Mouse (Mus musculus): ENCODE measurements around the gene Mks1.

The Mks1 gene

DNA sequence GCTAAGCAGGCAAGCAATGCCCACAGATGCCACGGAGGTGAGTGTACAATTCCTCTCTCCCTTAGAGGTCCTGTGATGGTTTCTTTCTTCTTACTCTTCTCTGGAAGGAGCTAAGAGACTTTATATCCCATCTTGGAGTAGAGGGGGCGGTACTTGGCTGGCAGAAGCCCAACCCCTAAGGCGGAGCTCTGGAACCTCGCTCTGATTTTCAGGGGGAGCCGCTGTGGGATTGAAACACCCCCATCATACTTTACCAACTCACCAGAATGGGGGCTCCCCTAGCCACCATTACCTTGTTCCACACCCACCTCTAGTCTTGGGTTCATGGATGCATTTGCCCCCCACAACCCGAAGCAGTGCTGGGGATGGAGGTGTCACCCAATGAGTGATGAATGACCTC lies 22.4 kb downstream of the Mks1 start, which contains the start of gene Epx:
Epx (minus strand) TSS at position 101 of the 400 bp plus-strand sequence.
- in situ Hi-C loops (cut with MboI, MseI), result no loop called here

DNA sequence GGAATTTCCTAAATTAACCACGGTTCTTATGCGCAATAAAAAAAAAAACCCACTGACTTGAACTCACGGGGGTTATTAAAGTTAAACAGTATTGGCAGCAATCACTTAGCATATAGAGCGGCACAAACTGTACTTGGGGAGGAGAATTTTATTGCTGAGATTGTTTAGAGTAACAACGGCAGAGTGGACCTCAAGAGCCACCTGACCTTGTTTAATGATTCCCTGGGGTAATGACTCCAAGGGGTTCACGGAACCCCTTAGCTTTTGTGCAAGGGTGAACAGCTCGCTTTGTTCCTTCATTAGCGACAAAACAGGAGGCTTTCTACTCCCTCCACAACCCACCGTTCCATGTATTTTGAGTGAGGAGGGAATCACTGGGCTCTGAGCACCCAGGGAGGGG lies 26.8 kb downstream of the Mks1 start:
- in situ Hi-C loops (cut with MboI, MseI), result loop anchor here (10.0 kb wide), 1 partner anchor 185 kb away; no protein-coding TSS in a partner anchor

DNA sequence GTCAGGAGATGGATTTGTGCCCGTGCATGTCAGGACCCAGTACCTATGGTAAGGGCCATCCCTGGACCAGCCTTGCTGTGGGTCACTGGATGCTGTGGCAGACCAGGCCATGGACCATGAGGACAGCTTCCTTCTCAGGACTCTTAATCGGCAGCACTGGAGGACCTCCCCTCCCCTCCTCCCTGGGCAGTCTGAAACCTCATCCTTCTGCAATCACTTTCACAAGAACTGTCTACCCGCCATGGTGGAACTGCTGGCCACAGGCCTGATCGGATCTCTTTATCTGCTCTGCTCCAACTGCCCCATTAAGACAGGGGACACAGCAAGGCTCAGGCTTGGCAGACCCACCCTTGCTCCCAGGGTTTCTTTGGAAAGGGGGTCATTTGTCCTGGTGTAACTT lies 28.7 kb downstream of the Mks1 start:
- in situ Hi-C loops (cut with MboI, MseI), result loop anchor here (10.0 kb wide), 1 partner anchor 187 kb away; no protein-coding TSS in a partner anchor

DNA sequence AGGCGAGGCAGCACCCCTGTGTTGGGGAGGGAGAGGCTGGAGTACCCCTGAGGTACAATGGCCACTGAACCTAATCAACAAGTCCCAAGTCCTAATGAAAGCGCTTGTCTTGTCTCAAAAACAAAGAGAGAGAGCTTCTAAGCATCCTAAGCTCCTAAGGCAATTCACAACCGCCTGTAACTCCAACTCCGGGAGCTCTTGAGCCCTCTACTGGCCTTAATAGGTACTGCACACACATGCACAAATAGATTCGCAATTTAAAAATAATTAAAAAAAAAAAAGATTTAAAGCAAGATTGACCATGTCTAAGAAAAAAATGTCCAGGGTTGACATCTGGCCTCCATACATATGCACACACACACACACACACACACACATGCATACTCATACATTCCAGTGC lies 30.5 kb downstream of the Mks1 start:
- in situ Hi-C loops (cut with MboI, MseI), result loop anchor here (10.0 kb wide), 1 partner anchor 189 kb away; no protein-coding TSS in a partner anchor

DNA sequence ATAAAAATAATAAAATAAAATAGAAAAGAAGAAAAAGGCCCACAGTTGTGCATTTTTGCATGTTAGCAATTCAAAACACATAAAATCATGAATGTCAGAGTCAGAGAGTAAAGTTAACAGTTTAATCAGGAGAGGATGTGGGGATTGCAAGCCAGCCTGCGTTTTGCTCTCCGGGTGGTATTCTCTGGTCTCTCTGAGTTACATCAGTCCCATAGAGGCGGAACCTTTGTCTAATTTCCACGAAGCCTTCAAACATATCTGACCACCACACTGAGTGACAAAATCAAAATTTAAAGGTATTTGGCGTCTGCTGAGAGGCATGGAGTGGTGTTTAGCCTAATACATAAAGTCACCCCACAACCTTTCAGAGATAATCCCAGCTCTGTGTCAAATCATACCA lies 31.8 kb downstream of the Mks1 start:
- in situ Hi-C loops (cut with MboI, MseI), result loop anchor here (10.0 kb wide), 1 partner anchor 190 kb away; no protein-coding TSS in a partner anchor

DNA sequence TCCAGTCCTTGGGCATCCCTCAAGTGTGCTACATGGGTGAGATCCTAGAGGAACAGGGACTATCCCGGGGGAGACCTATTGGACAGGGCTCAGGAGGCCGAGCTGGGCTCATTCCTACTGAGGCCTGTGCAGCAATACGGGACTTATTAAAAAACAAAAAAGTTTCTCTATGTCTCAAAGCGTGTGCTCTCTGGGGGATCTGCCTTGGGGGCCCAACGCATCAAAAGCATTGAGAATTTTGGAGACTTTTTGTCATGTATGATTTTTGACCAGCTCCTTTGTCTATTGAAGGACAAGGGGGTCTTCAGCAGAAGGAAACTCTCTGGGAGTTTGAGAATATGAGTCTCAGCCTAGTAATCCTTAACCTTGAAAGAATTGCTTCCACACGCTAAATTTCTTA lies 39.2 kb downstream of the Mks1 start, which contains the start of gene Olfr462:
Olfr462 (minus strand) TSS at position 101 of the 400 bp plus-strand sequence.
- in situ Hi-C loops (cut with MboI, MseI), result loop anchor here (5.0 kb wide), 1 partner anchor 90 kb away; no protein-coding TSS in a partner anchor

DNA sequence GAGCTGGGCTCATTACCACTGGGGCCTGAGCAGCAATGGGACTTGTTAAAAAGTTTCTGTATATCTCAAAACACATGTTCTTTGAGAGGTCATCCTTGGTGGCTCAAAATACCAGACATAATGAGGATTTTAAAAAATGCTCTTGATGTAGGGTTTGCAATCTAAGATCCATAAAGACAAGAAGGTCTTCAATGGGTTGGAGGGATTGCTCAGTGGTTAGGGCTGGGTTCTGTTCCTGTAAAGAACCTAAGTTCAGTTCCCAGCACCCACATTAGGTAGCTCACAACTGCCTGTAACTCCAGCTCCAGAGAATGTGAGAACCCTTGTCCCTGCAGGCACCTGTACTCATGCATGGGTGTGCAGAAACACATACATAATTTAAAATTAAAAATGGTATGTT lies 44.3 kb downstream of the Mks1 start, which contains the start of gene Olfr463:
Olfr463 (minus strand) TSS at position 101 of the 400 bp plus-strand sequence.
- in situ Hi-C loops (cut with MboI, MseI), result no loop called here

DNA sequence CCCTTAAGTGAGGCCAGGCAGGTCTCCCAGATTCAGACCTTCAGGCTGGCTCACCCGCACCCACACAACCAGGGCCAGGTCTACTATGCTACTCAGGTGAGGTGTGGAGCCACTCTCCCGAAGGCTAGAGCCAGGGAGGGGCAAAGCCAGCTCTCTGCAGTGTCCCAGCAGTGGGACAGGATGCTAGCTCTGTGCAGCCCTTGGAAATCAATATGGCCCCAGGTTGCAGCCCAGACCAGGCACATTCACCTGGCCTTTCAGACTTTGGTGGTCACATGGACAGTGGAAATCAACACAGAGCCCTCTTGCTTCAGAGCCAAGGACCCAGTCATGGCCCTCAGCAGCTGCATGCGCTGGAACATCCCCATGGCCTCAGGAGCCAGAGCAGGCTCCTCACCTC lies 51.3 kb downstream of the Mks1 start:
- in situ Hi-C loops (cut with MboI, MseI), result no loop called here
